In genomic region chr10:21400453-21400852, GRCm38 (mm10) we compare ENCODE assay signal across 38 mouse cellular contexts. TPM values are rescaled to one million over a fixed set of nuclear protein-coding genes. Genes with fewer than 3 reads are reported as not detected.
DNase-seq lines count a peak whose midpoint lies in the region; ATAC-seq and TF ChIP-seq lines count a peak whose summit lies in the region.
"Had no signal": no experiment of that assay in that cellular context is flagged by ENCODE, and none has a peak within 500 bp of the region (broad histone marks: within the 10 kb centered on the region; RNA-seq: fewer than 3 reads in every experiment).

No protein-coding gene starts in this region.

- no peak overlapping the region for H3K9ac ChIP-seq in heart, adult 2 months (ENCODE audit: low read depth, low read length)
- no peak overlapping the region for H3K9ac ChIP-seq in heart, embryonic 15.5 days
- no peak overlapping the region for H3K9ac ChIP-seq in kidney, postnatal 0 days (ENCODE audit: low read depth, low read length)
- no peak overlapping the region for H3K9ac ChIP-seq in kidney, embryonic 15.5 days
- H3K9ac ChIP-seq: embryonic facial prominence, embryonic 13.5 days; hindbrain, embryonic 13.5 days had no signal

- peak; percentile 70 for DNase-seq in heart, embryonic 10.5 days (ENCODE audit: low spot score)
- no peak for DNase-seq in heart, adult 2 months
- no peak for DNase-seq in heart, postnatal 14 days
- DNase-seq in kidney, postnatal 0 days (ENCODE audit: low spot score) = peak; percentile 33
- peak; percentile 17 for DNase-seq in retina, embryonic 14.5 days (ENCODE audit: low spot score)
- no peak for DNase-seq in retina, postnatal 1 day
- DNase-seq: cerebellum, adult 18-20 months; cerebellum, postnatal 10 days; gastrocnemius, adult 2 months; gastrocnemius, postnatal 36 days; kidney, adult 9 months; layer of hippocampus, postnatal 36 days; left cerebral cortex, postnatal 4 days; lung, adult 18-20 months; lung, postnatal 4 days; midbrain, embryonic 14.5 days; right cerebral cortex, postnatal 25 days; spleen, adult 18-20 months; thymus, postnatal 14 days had no signal

- no peaks in the 10 kb centered on the region for H3K9me3 ChIP-seq in heart, embryonic 10.5 days
- no peaks in the 10 kb centered on the region for H3K9me3 ChIP-seq in heart, embryonic 15.5 days (replicated peaks)
- no peaks in the 10 kb centered on the region for H3K9me3 ChIP-seq in kidney, postnatal 0 days (replicated peaks; ENCODE audit: low read length)
- no peaks in the 10 kb centered on the region for H3K9me3 ChIP-seq in kidney, embryonic 15.5 days (replicated peaks)
- H3K9me3 ChIP-seq: embryonic facial prominence, embryonic 13.5 days; hindbrain, embryonic 13.5 days had no signal

- peak overlapping the region; percentile 47 for H3K4me2 ChIP-seq in heart, embryonic 15.5 days
- H3K4me2 ChIP-seq in kidney, postnatal 0 days (ENCODE audit: low read length) = no peak overlapping the region
- no peak overlapping the region for H3K4me2 ChIP-seq in kidney, embryonic 15.5 days
- H3K4me2 ChIP-seq: embryonic facial prominence, embryonic 13.5 days; hindbrain, embryonic 13.5 days had no signal

- intact Hi-C loops in heart, adult 2 months (cut with DNase I) = no loop called here
- intact Hi-C loops in heart, postnatal 14 days (cut with DNase I) = no loop called here

- TF ChIP-seq CTCF in heart, adult 2 months (IDR thresholded peaks at IDR 0.05) = no peak
- TF ChIP-seq CTCF in kidney, postnatal 0 days (IDR thresholded peaks at IDR 0.05; ENCODE audit: low read depth) = no peak

- no peak overlapping the region; the same call in 1 of the 2 replicates for H3K4me3 ChIP-seq in heart, embryonic 10.5 days
- no peak overlapping the region for H3K4me3 ChIP-seq in heart, adult 2 months
- peak overlapping the region; percentile 3; the same call in 1 of the 2 replicates for H3K4me3 ChIP-seq in heart, embryonic 15.5 days
- no peak overlapping the region for H3K4me3 ChIP-seq in kidney, postnatal 0 days (replicated peaks; ENCODE audit: low read depth, low read length)
- H3K4me3 ChIP-seq in kidney, embryonic 15.5 days (replicated peaks) = no peak overlapping the region
- H3K4me3 ChIP-seq: embryonic facial prominence, embryonic 13.5 days; erythroblast, embryonic 14.5 days; gastrocnemius, adult 2 months; hindbrain, embryonic 13.5 days; megakaryocyte, embryonic 14.5 days had no signal

- peak; percentile 51 for ATAC-seq in heart, embryonic 15.5 days (replicated peaks; ENCODE audit: insufficient number of reproducible peaks, insufficient read depth, low FRiP score, low read depth)
- ATAC-seq in kidney, postnatal 0 days (replicated peaks; ENCODE audit: low FRiP score, low read depth) = no peak
- ATAC-seq in kidney, embryonic 15.5 days (replicated peaks; ENCODE audit: low FRiP score) = no peak
- ATAC-seq: activated CD4-positive, CD25-positive, alpha-beta regulatory T cell, adult 4 months; forebrain, embryonic 16.5 days; intestine, embryonic 16.5 days; lung, postnatal 0 days had no signal

- no peak for TF ChIP-seq POLR2A in heart, adult 2 months (IDR thresholded peaks at IDR 0.05; ENCODE audit: insufficient read depth, low read depth, low read length)

- 10% methylated on average over 2 of the region's 2 CpGs for WGBS in heart, embryonic 10.5 days
- WGBS in heart, adult 2 months = 17% methylated on average over 2 of the region's 2 CpGs
- 14% methylated on average over 2 of the region's 2 CpGs for WGBS in heart, embryonic 15.5 days
- WGBS in kidney, postnatal 0 days = 47% methylated on average over 2 of the region's 2 CpGs
- 64% methylated on average over 2 of the region's 2 CpGs for WGBS in kidney, embryonic 15.5 days

- H3K36me3 ChIP-seq in heart, embryonic 10.5 days = no peaks in the 10 kb centered on the region
- no peaks in the 10 kb centered on the region; the same call in 1 of the 2 replicates for H3K36me3 ChIP-seq in heart, adult 2 months (ENCODE audit: control insufficient read depth, insufficient read depth, low read length)
- H3K36me3 ChIP-seq in heart, embryonic 15.5 days = no peaks in the 10 kb centered on the region
- no peaks in the 10 kb centered on the region for H3K36me3 ChIP-seq in kidney, postnatal 0 days (ENCODE audit: insufficient read depth, low read length)
- H3K36me3 ChIP-seq in kidney, embryonic 15.5 days = no peaks in the 10 kb centered on the region
- H3K36me3 ChIP-seq: embryonic facial prominence, embryonic 13.5 days; hindbrain, embryonic 13.5 days had no signal

- no peaks in the 10 kb centered on the region for H3K79me2 ChIP-seq in heart, adult 2 months (replicated peaks; ENCODE audit: control insufficient read depth, insufficient read depth, low read length)

- peaks cover 47% of the 10 kb centered on the region for H3K4me1 ChIP-seq in heart, embryonic 10.5 days
- H3K4me1 ChIP-seq in heart, adult 2 months (ENCODE audit: control insufficient read depth, insufficient read depth, low read length) = peaks cover 5% of the 10 kb centered on the region
- peaks cover 28% of the 10 kb centered on the region for H3K4me1 ChIP-seq in heart, embryonic 15.5 days (replicated peaks)
- no peaks in the 10 kb centered on the region for H3K4me1 ChIP-seq in kidney, postnatal 0 days (replicated peaks; ENCODE audit: insufficient read depth, low read length)
- peaks cover 14% of the 10 kb centered on the region for H3K4me1 ChIP-seq in kidney, embryonic 15.5 days

- peak overlapping the region; percentile 77 for H3K27ac ChIP-seq in heart, embryonic 10.5 days
- no peak overlapping the region for H3K27ac ChIP-seq in heart, adult 2 months
- H3K27ac ChIP-seq in heart, embryonic 15.5 days = peak overlapping the region; percentile 86
- H3K27ac ChIP-seq in kidney, postnatal 0 days = no peak overlapping the region
- H3K27ac ChIP-seq in kidney, embryonic 15.5 days = no peak overlapping the region
- H3K27ac ChIP-seq: embryonic facial prominence, embryonic 13.5 days; gastrocnemius, adult 2 months; hindbrain, embryonic 13.5 days had no signal

- H3K27me3 ChIP-seq in heart, embryonic 10.5 days (ENCODE audit: insufficient read depth, poor library complexity, severe bottlenecking) = no peaks in the 10 kb centered on the region
- no peaks in the 10 kb centered on the region for H3K27me3 ChIP-seq in heart, adult 2 months (ENCODE audit: control insufficient read depth, insufficient read depth, low read length)
- H3K27me3 ChIP-seq in heart, embryonic 15.5 days = no peaks in the 10 kb centered on the region
- no peaks in the 10 kb centered on the region for H3K27me3 ChIP-seq in kidney, postnatal 0 days (ENCODE audit: insufficient read depth, low read length)
- H3K27me3 ChIP-seq in kidney, embryonic 15.5 days = no peaks in the 10 kb centered on the region
- H3K27me3 ChIP-seq: CH12.LX; embryonic facial prominence, embryonic 13.5 days; hindbrain, embryonic 13.5 days had no signal

- TF ChIP-seq EP300 in heart, adult 2 months (IDR thresholded peaks at IDR 0.05; ENCODE audit: insufficient read depth, low read depth, low read length) = no peak

RNA-seq across cellular contexts. Expression of gene Aldh8a1, which starts 23.4 kb away (rescaled TPM):
- polyA plus RNA-seq in heart, embryonic 10.5 days (2016; fragmentation: Nextera tagmentation; extraction: Ambion mirVana) = 0.10 and 0.19 TPM in 2 replicates
- not detected for total RNA-seq in heart, adult 2 months (2021)
- 0.29 TPM in 1 of 2 replicates, not detected in the other for polyA plus RNA-seq in heart, adult 2 months (2012; rRNA removed)
- polyA plus RNA-seq in heart, embryonic 15.5 days (2015; fragmentation: Nextera tagmentation; extraction: Ambion mirVana) = 0.27 TPM in 1 of 2 replicates, not detected in the other
- total RNA-seq in heart, postnatal 14 days (2021) = not detected
- 4.7 and 4.8 TPM in 2 replicates for polyA plus RNA-seq in kidney, postnatal 0 days (2015; fragmentation: Nextera tagmentation; extraction: Ambion mirVana)
- 2.9 and 3.5 TPM in 2 replicates for polyA plus RNA-seq in kidney, embryonic 15.5 days (2015; fragmentation: Nextera tagmentation; extraction: Ambion mirVana)
- total RNA-seq: adrenal gland, postnatal 36 days; common myeloid progenitor, adult 5-6 weeks; gastrocnemius, adult 2 months; gastrocnemius, postnatal 36 days; heart, postnatal 10 days; left cerebral cortex, postnatal 4 days; monocyte, adult 5-6 weeks had no signal
- polyA plus RNA-seq: adrenal gland, adult 2 months; C2C12; embryonic facial prominence, embryonic 13.5 days; erythroblast, embryonic 14.5 days; forebrain, embryonic 11.5 days; forebrain, embryonic 16.5 days; hindbrain, embryonic 13.5 days; large intestine, adult 2 months; midbrain, embryonic 14.5 days had no signal

Comparison
In these comparisons a context has a peak if more than half of its experiments do, and no peak if none do; other contexts are left out.
1. DNase-seq: peak in heart, embryonic 10.5 days (single experiment), kidney, postnatal 0 days (single experiment) and retina, embryonic 14.5 days (single experiment); none in heart, adult 2 months (0 of 2), heart, postnatal 14 days (0 of 2) and retina, postnatal 1 day (single experiment).
2. H3K27ac ChIP-seq: peak in heart, embryonic 10.5 days (single experiment) and heart, embryonic 15.5 days (single experiment); none in heart, adult 2 months (single experiment), kidney, postnatal 0 days (single experiment) and kidney, embryonic 15.5 days (single experiment).